Mouse (Mus musculus): ENCODE measurements around the gene Adra2c.

DNA sequence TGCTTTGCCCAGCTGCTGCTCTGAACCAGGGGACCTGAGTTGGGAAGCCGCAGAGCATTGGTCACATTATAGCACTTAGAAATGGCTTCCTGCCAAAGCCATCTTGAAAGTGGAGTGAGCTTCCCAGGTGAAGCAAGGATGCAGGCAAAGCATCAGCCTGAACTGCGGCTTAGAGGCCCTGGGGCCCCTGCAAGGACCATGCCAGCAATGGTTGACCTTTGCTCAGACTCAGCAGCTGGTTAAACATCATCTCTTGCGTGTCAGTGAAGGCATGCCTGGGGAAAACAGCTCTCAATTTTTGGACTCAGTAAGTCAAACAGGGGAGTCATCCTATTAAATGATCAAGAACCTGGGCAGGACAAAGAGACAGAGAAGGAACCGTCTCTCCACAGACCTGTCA is 40.4 kb upstream of the Adra2c start:
- TF ChIP-seq TAL1 (IDR thresholded peaks at IDR 0.05; ENCODE audit: low read length) (no peak), GATA1 (IDR thresholded peaks at IDR 0.05; ENCODE audit: low read length) (no peak)

All from erythroblast, embryonic 14.5 days (primary cell).